Mouse (Mus musculus) intestine, postnatal 0 days (tissue): Measurements from ENCODE around the gene Thsd7a. TPM values are rescaled to one million over a fixed set of nuclear protein-coding genes. Genes with fewer than 3 reads are reported as not detected.

Source experiments
- ATAC-seq: fragments of 200-750 bp; cut with Nextera tagmentation; 2 replicates; pipeline ENCODE4 v1.8.0; 2017; ENCODE audit warnings: mild to moderate bottlenecking, moderate TSS enrichment, moderate library complexity
- H3K27ac ChIP-seq: fragments of 300-500 bp; sonication (generic); 2 replicates; pipeline ENCODE4 v1.5.1; 2014; ENCODE audit warnings: mild to moderate bottlenecking, low read depth, low read length, moderate library complexity
- H3K27me3 ChIP-seq: fragments of 300-500 bp; sonication (generic); replicated peaks from 2 replicates; pipeline ENCODE4 v1.6.1; 2014; ENCODE audit warnings: low read length, mixed read lengths; ENCODE audit not compliant: control insufficient read depth, insufficient read depth
- H3K36me3 ChIP-seq: fragments of 300-500 bp; sonication (generic); 2 replicates; pipeline ENCODE4 v1.6.1; 2014; ENCODE audit warnings: mild to moderate bottlenecking, moderate library complexity; ENCODE audit not compliant: control insufficient read depth, insufficient read depth
- H3K4me1 ChIP-seq: fragments of 300-500 bp; sonication (generic); replicated peaks from 2 replicates; pipeline ENCODE4 v1.6.1; 2014; ENCODE audit warnings: antibody characterized with exemption, low read length, mixed read lengths; ENCODE audit not compliant: control insufficient read depth, insufficient read depth
- H3K4me2 ChIP-seq: fragments of 300-500 bp; sonication (generic); replicated peaks from 2 replicates; pipeline ENCODE4 v1.6.1; 2014; ENCODE audit warnings: low read depth, mild to moderate bottlenecking, moderate library complexity
- H3K4me3 ChIP-seq: fragments of 300-500 bp; sonication (generic); 2 replicates; pipeline ENCODE4 v1.5.1; 2014; ENCODE audit warnings: low read depth, low read length
- H3K9ac ChIP-seq: fragments of 300-500 bp; sonication (generic); 2 replicates; pipeline ENCODE4 v1.6.1; 2014; ENCODE audit warnings: mild to moderate bottlenecking, low read depth, low read length
- H3K9me3 ChIP-seq: fragments of 300-500 bp; sonication (generic); 2 replicates; pipeline ENCODE4 v1.6.1; 2016; ENCODE audit warnings: mixed run types; ENCODE audit not compliant: control insufficient read depth
- CTCF ChIP-seq: sonication (generic); IDR thresholded peaks from 2 replicates; pipeline ENCODE4 v1.5.1; 2016; ENCODE audit warnings: low read depth, mild to moderate bottlenecking, control low read depth, antibody characterized with exemption, moderate library complexity
- WGBS: fragments of 180-500 bp; shearing (Covaris S2); extraction: QIAGEN DNeasy Blood & Tissue Kit; methylation state at CpG from one replicate; pipeline ENCODE4 v1.1.7; 2014; 5-methylcytosine and 5-hydroxymethylcytosine counted together
- polyA plus RNA-seq: library from polyadenylated mRNA; unstranded; fragments of >200 nt; fragmentation: Nextera tagmentation; extraction: Ambion mirVana; gene quantifications from 2 replicates; pipeline ENCODE4 v1.2.1, GENCODE M21; 2015

Gene Thsd7a
- polyA plus RNA-seq, 1 experiment from 2014 or later, result 1.1 TPM

GRCm38 (mm10) chr6:12542496-12542895 is 206.7 kb downstream of the Thsd7a start:
- Histone ChIP-seq H3K9ac (no peak overlapping the region), H3K9me3 (no peaks in the 10 kb centered on the region), H3K36me3 (no peaks in the 10 kb centered on the region), H3K4me3 (no peak overlapping the region), H3K27ac (no peak overlapping the region), H3K27me3 (no peaks in the 10 kb centered on the region), H3K4me2 (no peak overlapping the region), H3K4me1 (no peaks in the 10 kb centered on the region)
- 73% methylated on average over 3 of the region's 3 CpGs for WGBS
- TF ChIP-seq CTCF, result no peak
- no peak for ATAC-seq

- Histone ChIP-seq H3K9ac (no peak overlapping the region), H3K4me1 (no peaks in the 10 kb centered on the region), H3K27ac (no peak overlapping the region), H3K36me3 (no peaks in the 10 kb centered on the region), H3K4me2 (no peak overlapping the region), H3K27me3 (no peaks in the 10 kb centered on the region), H3K4me3 (no peak overlapping the region), H3K9me3 (no peaks in the 10 kb centered on the region)
- ATAC-seq, result no peak
- no peak for TF ChIP-seq CTCF
Measured at GRCm38 (mm10) chr6:12519121-12519520, 230.1 kb downstream of the Thsd7a start.

- Histone ChIP-seq H3K36me3 (no peaks in the 10 kb centered on the region), H3K9me3 (no peaks in the 10 kb centered on the region), H3K27ac (no peak overlapping the region), H3K4me2 (no peak overlapping the region), H3K27me3 (no peaks in the 10 kb centered on the region), H3K9ac (no peak overlapping the region), H3K4me3 (no peak overlapping the region), H3K4me1 (no peaks in the 10 kb centered on the region)
- 91% methylated on average over 9 of the region's 9 CpGs for whole genome bisulfite sequencing
- TF ChIP-seq CTCF, result no peak
- ATAC-seq, result no peak
Measured at GRCm38 (mm10) chr6:12518283-12518903, 230.8 kb downstream of the Thsd7a start.

GRCm38 (mm10) chr6:12517726-12518125 is 231.5 kb downstream of the Thsd7a start:
- no peak overlapping the region for H3K4me2 ChIP-seq
- no peak for ATAC-seq
- no peak overlapping the region for H3K27ac ChIP-seq
- H3K4me1 ChIP-seq, result no peaks in the 10 kb centered on the region
- no peaks in the 10 kb centered on the region for H3K27me3 ChIP-seq
- H3K9me3 ChIP-seq, result no peaks in the 10 kb centered on the region
- H3K36me3 ChIP-seq, result no peaks in the 10 kb centered on the region
- TF ChIP-seq CTCF, result no peak
- H3K9ac ChIP-seq, result no peak overlapping the region
- no peak overlapping the region for H3K4me3 ChIP-seq

GRCm38 (mm10) chr6:12506877-12507276 is 242.3 kb downstream of the Thsd7a start:
- Histone ChIP-seq H3K4me1 (no peaks in the 10 kb centered on the region), H3K4me2 (no peak overlapping the region), H3K27ac (no peak overlapping the region), H3K9ac (no peak overlapping the region), H3K36me3 (no peaks in the 10 kb centered on the region), H3K9me3 (no peaks in the 10 kb centered on the region), H3K4me3 (no peak overlapping the region), H3K27me3 (no peaks in the 10 kb centered on the region)
- WGBS, result 65% methylated on average over 2 of the region's 2 CpGs
- no peak for TF ChIP-seq CTCF
- no peak for ATAC-seq

- no peak for TF ChIP-seq CTCF
- Histone ChIP-seq H3K9ac (no peak overlapping the region), H3K4me1 (no peaks in the 10 kb centered on the region), H3K9me3 (no peaks in the 10 kb centered on the region), H3K36me3 (no peaks in the 10 kb centered on the region), H3K4me3 (no peak overlapping the region), H3K27me3 (no peaks in the 10 kb centered on the region), H3K27ac (no peak overlapping the region), H3K4me2 (no peak overlapping the region)
- no peak for ATAC-seq
- 86% methylated on average over 7 of the region's 7 CpGs for whole genome bisulfite sequencing
Measured at GRCm38 (mm10) chr6:12503867-12504266, 245.3 kb downstream of the Thsd7a start.

GRCm38 (mm10) chr6:12500888-12501287 is 248.3 kb downstream of the Thsd7a start:
- ATAC-seq, result no peak
- Histone ChIP-seq H3K27me3 (no peaks in the 10 kb centered on the region), H3K4me3 (no peak overlapping the region), H3K9me3 (no peaks in the 10 kb centered on the region), H3K4me1 (no peaks in the 10 kb centered on the region), H3K9ac (no peak overlapping the region), H3K27ac (no peak overlapping the region), H3K36me3 (no peaks in the 10 kb centered on the region), H3K4me2 (no peak overlapping the region)
- TF ChIP-seq CTCF, result no peak
- 78% methylated on average over 7 of the region's 7 CpGs for WGBS
